Mouse (Mus musculus) forebrain, embryonic 15.5 days (tissue): ENCODE measurements around the gene Gch1. TPM values are rescaled to one million over a fixed set of nuclear protein-coding genes. Genes with fewer than 3 reads are reported as not detected.
"Not testable (repeated sequence)": the region's sequence is repeated elsewhere in the genome, so short reads cannot be mapped to it uniquely, and the experiment has no call there.

Experiments used
- ATAC-seq: fragments of 200-750 bp; cut with Nextera tagmentation; replicated peaks from 2 replicates; pipeline ENCODE4 v1.8.0; 2017; ENCODE audit warnings: mild to moderate bottlenecking, moderate TSS enrichment, moderate library complexity
- H3K27ac ChIP-seq: fragments of 300-500 bp; sonication (generic); replicated peaks from 2 replicates; pipeline ENCODE4 v1.5.1; 2015; ENCODE audit warnings: mild to moderate bottlenecking, inconsistent platforms
- H3K27me3 ChIP-seq: fragments of 300-500 bp; sonication (generic); 2 replicates; pipeline ENCODE4 v1.6.1; 2015; ENCODE audit warnings: inconsistent platforms
- H3K36me3 ChIP-seq: fragments of 300-500 bp; sonication (generic); 2 replicates; pipeline ENCODE4 v1.6.1; 2015; ENCODE audit warnings: mild to moderate bottlenecking, inconsistent platforms
- H3K4me1 ChIP-seq: fragments of 300-500 bp; sonication (generic); 2 replicates; pipeline ENCODE4 v1.6.1; 2015; ENCODE audit warnings: inconsistent platforms
- H3K4me2 ChIP-seq: fragments of 300-500 bp; sonication (generic); replicated peaks from 2 replicates; pipeline ENCODE4 v1.6.1; 2015; ENCODE audit warnings: mild to moderate bottlenecking, inconsistent platforms
- H3K4me3 ChIP-seq: fragments of 300-500 bp; sonication (generic); 2 replicates; pipeline ENCODE4 v1.5.1; 2015; ENCODE audit warnings: mild to moderate bottlenecking, inconsistent platforms
- H3K9ac ChIP-seq: fragments of 300-500 bp; sonication (generic); replicated peaks from 2 replicates; pipeline ENCODE4 v1.6.1; 2015; ENCODE audit warnings: mild to moderate bottlenecking, inconsistent platforms
- H3K9me3 ChIP-seq: fragments of 300-500 bp; sonication (generic); 2 replicates; pipeline ENCODE4 v1.6.1; 2016; ENCODE audit warnings: inconsistent platforms
- WGBS: fragments of 180-500 bp; shearing (Covaris S2); methylation state at CpG from one replicate; pipeline ENCODE4 v1.1.7; 2015; ENCODE audit warnings: mixed read lengths; 5-methylcytosine and 5-hydroxymethylcytosine counted together
- polyA plus RNA-seq: library from polyadenylated mRNA; unstranded; fragments of >200 nt; fragmentation: Nextera tagmentation; extraction: Ambion mirVana; gene quantifications from 2 replicates; pipeline ENCODE4 v1.2.1, GENCODE M21; 2015

Gch1 gene
- polyA plus RNA-seq, 1 experiment from 2014 or later = 2.3 TPM

- 83% methylated on average over 3 of the region's 3 CpGs for WGBS
- Histone ChIP-seq H3K27me3 (no peaks in the 10 kb centered on the region), H3K4me1 (no peaks in the 10 kb centered on the region), H3K4me2 (no peak overlapping the region), H3K9me3 (no peaks in the 10 kb centered on the region), H3K9ac (no peak overlapping the region), H3K27ac (no peak overlapping the region), H3K4me3 (no peak overlapping the region), H3K36me3 (no peaks in the 10 kb centered on the region)
- ATAC-seq = no peak
Observed at GRCm38 (mm10) chr14:47138853-47139252, 50.4 kb downstream of the Gch1 start.

GRCm38 (mm10) chr14:47136637-47137036, 52.6 kb downstream of the Gch1 start:
- H3K4me3 ChIP-seq = no peak overlapping the region
- H3K4me2 ChIP-seq = no peak overlapping the region
- no peak for ATAC-seq
- H3K9me3 ChIP-seq = no peaks in the 10 kb centered on the region
- H3K27ac ChIP-seq = no peak overlapping the region
- no peaks in the 10 kb centered on the region for H3K27me3 ChIP-seq
- H3K9ac ChIP-seq = no peak overlapping the region
- no peaks in the 10 kb centered on the region for H3K36me3 ChIP-seq
- no peaks in the 10 kb centered on the region for H3K4me1 ChIP-seq
- 81% methylated on average over 5 of the region's 5 CpGs for WGBS

DNA sequence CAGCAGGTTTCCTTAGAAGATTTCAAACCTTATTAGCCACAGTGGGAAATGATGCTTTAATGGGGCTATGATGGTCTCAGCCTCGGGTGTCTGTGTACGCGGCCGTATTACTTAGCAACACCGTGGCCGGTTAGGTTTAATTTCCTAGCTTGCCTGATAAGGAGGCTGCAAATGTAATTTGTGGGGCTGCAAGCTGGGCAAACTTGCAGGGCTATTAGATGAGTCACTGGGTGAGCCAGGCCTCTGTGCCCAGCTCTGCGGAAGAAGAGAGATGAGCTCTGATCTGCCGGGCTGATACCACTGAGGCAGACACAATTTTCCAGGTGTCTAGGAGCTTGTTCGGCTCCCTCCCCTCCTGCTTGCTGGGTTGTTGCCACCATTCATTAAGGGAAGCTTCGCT, 55.3 kb downstream of the Gch1 start:
- no peak overlapping the region for H3K27ac ChIP-seq
- WGBS = 78% methylated on average over 10 of the region's 10 CpGs
- no peaks in the 10 kb centered on the region for H3K27me3 ChIP-seq
- ATAC-seq = no peak
- no peak overlapping the region for H3K4me2 ChIP-seq
- H3K36me3 ChIP-seq = no peaks in the 10 kb centered on the region
- H3K9me3 ChIP-seq = no peaks in the 10 kb centered on the region
- no peak overlapping the region for H3K4me3 ChIP-seq
- H3K9ac ChIP-seq = no peak overlapping the region
- no peaks in the 10 kb centered on the region for H3K4me1 ChIP-seq

GRCm38 (mm10) chr14:47127987-47128386, 61.2 kb downstream of the Gch1 start:
- no peaks in the 10 kb centered on the region for H3K27me3 ChIP-seq
- WGBS = 88% methylated on average over 5 of the region's 5 CpGs
- no peak overlapping the region for H3K27ac ChIP-seq
- H3K4me1 ChIP-seq = no peaks in the 10 kb centered on the region
- no peak overlapping the region for H3K4me2 ChIP-seq
- H3K4me3 ChIP-seq = no peak overlapping the region
- ATAC-seq = no peak
- H3K36me3 ChIP-seq = no peaks in the 10 kb centered on the region
- H3K9ac ChIP-seq = no peak overlapping the region
- H3K9me3 ChIP-seq = no peaks in the 10 kb centered on the region

DNA sequence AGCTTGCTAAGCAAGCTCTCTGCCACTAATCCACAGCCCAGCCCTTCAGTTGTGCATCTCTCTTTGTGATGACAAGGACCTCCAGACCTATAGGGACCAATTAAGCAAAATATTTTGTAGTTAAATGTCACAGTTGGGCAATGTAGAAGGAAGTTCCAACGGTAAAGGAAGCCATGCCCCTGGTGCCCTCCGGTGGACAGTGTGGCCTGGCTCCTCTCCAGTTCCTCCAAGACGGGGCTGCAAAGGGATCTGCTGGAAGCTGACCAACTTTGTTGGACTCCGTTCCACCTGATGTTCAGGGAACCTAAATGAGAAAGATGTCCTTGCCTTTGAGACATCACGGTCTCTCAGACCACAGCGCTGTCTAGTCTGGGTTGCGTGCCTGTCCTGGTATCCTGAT, 71.7 kb downstream of the Gch1 start:
- Histone ChIP-seq H3K27ac (no peak overlapping the region), H3K4me1 (no peaks in the 10 kb centered on the region), H3K4me3 (no peak overlapping the region), H3K9me3 (no peaks in the 10 kb centered on the region), H3K9ac (no peak overlapping the region), H3K4me2 (no peak overlapping the region), H3K36me3 (no peaks in the 10 kb centered on the region), H3K27me3 (no peaks in the 10 kb centered on the region)
- no peak for ATAC-seq
- WGBS = 73% methylated on average over 7 of the region's 7 CpGs

GRCm38 (mm10) chr14:47116062-47116762, 73.0 kb downstream of the Gch1 start:
- WGBS = 88% methylated on average over 9 of the region's 10 CpGs
- no peak overlapping the region for H3K4me3 ChIP-seq

GRCm38 (mm10) chr14:47115154-47115553, 74.1 kb downstream of the Gch1 start:
- H3K4me1 ChIP-seq = no peaks in the 10 kb centered on the region
- H3K27ac ChIP-seq = no peak overlapping the region
- no peak overlapping the region for H3K4me2 ChIP-seq
- no peaks in the 10 kb centered on the region for H3K9me3 ChIP-seq
- no peaks in the 10 kb centered on the region for H3K36me3 ChIP-seq
- ATAC-seq = no peak
- H3K27me3 ChIP-seq = no peaks in the 10 kb centered on the region
- no peak overlapping the region for H3K9ac ChIP-seq
- WGBS = 64% methylated on average over 9 of the region's 9 CpGs
- no peak overlapping the region for H3K4me3 ChIP-seq

More at GRCm38 (mm10) chr14:47116062-47116762, 73.0 kb downstream of the Gch1 start:
- Histone ChIP-seq H3K27me3 (no peaks in the 10 kb centered on the region), H3K36me3 (no peaks in the 10 kb centered on the region), H3K27ac (no peak overlapping the region), H3K9ac (no peak overlapping the region), H3K9me3 (no peaks in the 10 kb centered on the region), H3K4me1 (no peaks in the 10 kb centered on the region), H3K4me2 (no peak overlapping the region)
- no peak for ATAC-seq

GRCm38 (mm10) chr14:47111341-47111740, 77.9 kb downstream of the Gch1 start:
- 54% methylated on average over 9 of the region's 9 CpGs for WGBS
- Histone ChIP-seq H3K9ac (no peak overlapping the region), H3K36me3 (no peaks in the 10 kb centered on the region), H3K4me2 (no peak overlapping the region), H3K27me3 (no peaks in the 10 kb centered on the region), H3K4me3 (no peak overlapping the region), H3K4me1 (no peaks in the 10 kb centered on the region), H3K9me3 (no peaks in the 10 kb centered on the region), H3K27ac (no peak overlapping the region)
- no peak for ATAC-seq

DNA sequence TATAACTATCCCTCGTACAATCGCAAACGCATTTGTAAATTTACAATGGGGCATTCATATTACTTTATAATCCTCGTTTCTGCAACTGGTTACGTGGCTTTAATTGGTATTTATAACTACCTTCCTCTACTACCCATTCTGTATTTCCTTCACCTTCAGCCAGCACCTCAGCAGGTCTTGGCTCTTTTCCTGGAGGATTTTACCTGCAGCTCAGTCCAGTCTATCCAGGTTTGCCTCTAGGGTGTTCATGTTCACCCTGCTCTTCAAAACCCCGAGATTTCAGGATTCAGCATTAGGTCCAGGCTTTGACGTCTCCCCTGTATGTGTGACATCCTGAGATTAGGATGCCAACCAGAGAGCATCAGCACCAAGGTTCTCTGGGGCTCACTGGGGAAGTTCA, 78.8 kb downstream of the Gch1 start:
- not testable (repeated sequence) for H3K9ac ChIP-seq, H3K4me1 ChIP-seq, H3K4me2 ChIP-seq, H3K9me3 ChIP-seq, H3K36me3 ChIP-seq, H3K4me3 ChIP-seq, H3K27ac ChIP-seq, H3K27me3 ChIP-seq, ATAC-seq
- 89% methylated on average over 7 of the region's 7 CpGs for WGBS

DNA sequence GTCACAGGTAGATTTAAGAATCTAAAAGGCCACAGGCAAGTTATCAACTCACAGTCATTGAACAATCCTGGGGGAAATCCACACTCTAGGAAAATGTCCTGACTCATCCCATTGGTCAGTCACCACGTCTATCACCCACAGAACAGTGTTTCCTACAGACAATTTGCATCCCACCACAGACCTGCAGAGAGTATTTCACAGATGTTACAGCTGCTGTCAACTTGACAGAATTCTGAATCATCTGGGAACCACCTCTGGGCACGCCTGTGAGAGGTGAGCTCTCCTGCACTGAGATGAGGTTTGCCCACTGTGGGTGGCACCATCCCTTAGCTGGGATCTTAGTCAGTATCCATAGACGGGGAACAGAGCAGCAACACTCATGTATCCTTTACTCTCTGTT, 81.8 kb downstream of the Gch1 start:
- Histone ChIP-seq H3K27ac (no peak overlapping the region), H3K9ac (no peak overlapping the region), H3K4me1 (no peaks in the 10 kb centered on the region), H3K36me3 (no peaks in the 10 kb centered on the region), H3K4me3 (no peak overlapping the region), H3K4me2 (no peak overlapping the region), H3K9me3 (no peaks in the 10 kb centered on the region), H3K27me3 (no peaks in the 10 kb centered on the region)
- no peak for ATAC-seq
- WGBS = 80% methylated on average over 3 of the region's 3 CpGs

GRCm38 (mm10) chr14:47105755-47106154, 83.5 kb downstream of the Gch1 start:
- WGBS = 94% methylated on average over 3 of the region's 3 CpGs
- Histone ChIP-seq H3K27ac (no peak overlapping the region), H3K9ac (no peak overlapping the region), H3K4me2 (no peak overlapping the region), H3K36me3 (no peaks in the 10 kb centered on the region), H3K9me3 (no peaks in the 10 kb centered on the region), H3K4me1 (no peaks in the 10 kb centered on the region), H3K4me3 (no peak overlapping the region), H3K27me3 (no peaks in the 10 kb centered on the region)
- no peak for ATAC-seq

- H3K4me1 ChIP-seq = no peaks in the 10 kb centered on the region
- H3K9me3 ChIP-seq = no peaks in the 10 kb centered on the region
- no peak overlapping the region for H3K4me3 ChIP-seq
- no peaks in the 10 kb centered on the region for H3K36me3 ChIP-seq
- no peak overlapping the region for H3K27ac ChIP-seq
- ATAC-seq = no peak
- H3K9ac ChIP-seq = no peak overlapping the region
- no peaks in the 10 kb centered on the region for H3K27me3 ChIP-seq
- H3K4me2 ChIP-seq = no peak overlapping the region
- 92% methylated on average over 3 of the region's 3 CpGs for WGBS
Observed at GRCm38 (mm10) chr14:47105174-47105557, 84.0 kb downstream of the Gch1 start.
